Mouse (Mus musculus) MEL (cell line): ENCODE measurements around the gene Fam184b. TPM values are rescaled to one million over a fixed set of nuclear protein-coding genes. Genes with fewer than 3 reads are reported as not detected.

Source experiments
- DNase-seq: peaks from one replicate; pipeline ENCODE4 v3.0.0; 2011; ENCODE audit warnings: low read depth, low spot score
- H3K27ac ChIP-seq: 2 replicates; pipeline ENCODE4 v1.5.1; 2012; ENCODE audit warnings: low read depth, mild to moderate bottlenecking, control low read depth, low read length, moderate library complexity; ENCODE audit not compliant: control insufficient read depth
- H3K27me3 ChIP-seq, 2 experiments: fragments of 150-350 bp in 1 of 2; sonication (generic) in 1 of 2; 2 replicates each; pipeline ENCODE4 v1.6.1; 2012; ENCODE audit warnings: low read length in 2 of 2, mild to moderate bottlenecking in 2 of 2, improper control_type of control experiment in 1 of 2, moderate library complexity in 1 of 2; ENCODE audit not compliant: insufficient read depth in 2 of 2, control insufficient read depth in 1 of 2
- H3K36me3 ChIP-seq, 2 experiments: 2 replicates each; pipeline ENCODE4 v1.6.1; 2012 to 2014; ENCODE audit warnings: low read length in 2 of 2, improper control_type of control experiment in 1 of 2, inconsistent platforms in 1 of 2, mild to moderate bottlenecking in 1 of 2; ENCODE audit not compliant: insufficient read depth in 2 of 2, control insufficient read depth in 1 of 2
- H3K4me1 ChIP-seq, 2 experiments: fragments of 150-350 bp in 1 of 2; sonication (generic) in 1 of 2; 2 replicates each; pipeline ENCODE4 v1.6.1; 2012; ENCODE audit warnings: low read length in 2 of 2, improper control_type of control experiment in 1 of 2, mild to moderate bottlenecking in 1 of 2; ENCODE audit not compliant: insufficient read depth in 2 of 2, control insufficient read depth in 1 of 2
- H3K4me3 ChIP-seq, 2 experiments: fragments of 150-350 bp in 1 of 2; sonication (generic) in 1 of 2; 2 replicates each; pipeline ENCODE4 v1.5.1; 2012; ENCODE audit warnings: low read depth in 2 of 2, low read length in 2 of 2, mild to moderate bottlenecking in 2 of 2, moderate library complexity in 2 of 2, control low read depth in 1 of 2, improper control_type of control experiment in 1 of 2; ENCODE audit not compliant: control insufficient read depth in 1 of 2, insufficient read depth in 1 of 2
- H3K79me2 ChIP-seq: 2 replicates; pipeline ENCODE4 v1.6.1; 2012; ENCODE audit warnings: mild to moderate bottlenecking, low read length, moderate library complexity; ENCODE audit not compliant: control insufficient read depth, poor library complexity, insufficient read depth
- H3K9ac ChIP-seq: 2 replicates; pipeline ENCODE4 v1.6.1; 2012; ENCODE audit warnings: low read depth, mild to moderate bottlenecking, control low read depth, low read length, moderate library complexity; ENCODE audit not compliant: control insufficient read depth, poor library complexity, severe bottlenecking
- H3K9me3 ChIP-seq: fragments of 150-350 bp; sonication (generic); replicated peaks from 2 replicates; pipeline ENCODE4 v1.6.1; 2012; ENCODE audit warnings: mild to moderate bottlenecking, low read length, improper control_type of control experiment, moderate library complexity; ENCODE audit not compliant: insufficient read depth
- BHLHE40 ChIP-seq: IDR thresholded peaks from 2 replicates; pipeline ENCODE4 v1.6.1; 2012; ENCODE audit warnings: low read depth, mild to moderate bottlenecking, inconsistent platforms, low read length, improper control_type of control experiment, borderline replicate concordance
- CHD1 ChIP-seq: IDR thresholded peaks from 2 replicates; pipeline ENCODE4 v1.6.1; 2012; ENCODE audit warnings: low read depth, mild to moderate bottlenecking, inconsistent platforms, low read length, improper control_type of control experiment
- CHD2 ChIP-seq: IDR thresholded peaks from 2 replicates; pipeline ENCODE4 v1.6.1; 2011; ENCODE audit warnings: low read length, improper control_type of control experiment
- CTCF ChIP-seq, 3 experiments: IDR thresholded peaks in 2 of 3; conservative IDR thresholded peaks in 1 of 3; 2 replicates each; pipeline ENCODE4 v1.5.1; 2011 to 2012; ENCODE audit warnings: low read length in 3 of 3, low read depth in 2 of 3, mild to moderate bottlenecking in 2 of 3, improper control_type of control experiment in 1 of 3, inconsistent platforms in 1 of 3, mixed read lengths in 1 of 3, moderate library complexity in 1 of 3; ENCODE audit not compliant: control insufficient read depth in 1 of 3, insufficient read depth in 1 of 3, poor library complexity in 1 of 3, severe bottlenecking in 1 of 3
- E2F4 ChIP-seq: IDR thresholded peaks from 2 replicates; pipeline ENCODE4 v1.6.1; 2011; ENCODE audit warnings: low read depth, low read length, improper control_type of control experiment, borderline replicate concordance
- EP300 ChIP-seq, 2 experiments: IDR thresholded peaks; 2 replicates each; pipeline ENCODE4 v1.6.1; 2011; ENCODE audit warnings: improper control_type of control experiment in 2 of 2, low read length in 2 of 2, low read depth in 1 of 2, mild to moderate bottlenecking in 1 of 2
- GATA1 ChIP-seq: IDR thresholded peaks from 2 replicates; pipeline ENCODE4 v1.6.1; 2011; ENCODE audit warnings: low read depth, low read length, improper control_type of control experiment
- HCFC1 ChIP-seq: IDR thresholded peaks from 2 replicates; pipeline ENCODE4 v1.6.1; 2012; ENCODE audit warnings: low read depth, mild to moderate bottlenecking, inconsistent platforms, low read length, improper control_type of control experiment, moderate library complexity
- JUND ChIP-seq: IDR thresholded peaks from 2 replicates; pipeline ENCODE4 v1.6.1; 2011; ENCODE audit warnings: low read depth, mild to moderate bottlenecking, improper control_type of control experiment, low read length
- KAT2A ChIP-seq: conservative IDR thresholded peaks from 2 replicates; pipeline ENCODE4 v1.6.1; 2012; ENCODE audit warnings: low read depth, low read length, improper control_type of control experiment, inconsistent platforms
- MAX ChIP-seq: IDR thresholded peaks from 2 replicates; pipeline ENCODE4 v1.6.1; 2011; ENCODE audit warnings: low read length, improper control_type of control experiment
- MYB ChIP-seq: IDR thresholded peaks from 2 replicates; pipeline ENCODE4 v1.6.1; 2011; ENCODE audit warnings: mild to moderate bottlenecking, low read depth, low read length, improper control_type of control experiment
- MYC ChIP-seq: IDR thresholded peaks from 2 replicates; pipeline ENCODE4 v1.6.1; 2011; ENCODE audit warnings: low read depth, mild to moderate bottlenecking, low read length, improper control_type of control experiment, moderate library complexity
- NELFE ChIP-seq: IDR thresholded peaks from 2 replicates; pipeline ENCODE4 v1.6.1; 2011; ENCODE audit warnings: low read depth, low read length, improper control_type of control experiment
- NRF1 ChIP-seq: IDR thresholded peaks from 2 replicates; pipeline ENCODE4 v1.6.1; 2014; ENCODE audit warnings: low read depth, mild to moderate bottlenecking, inconsistent platforms, low read length, improper control_type of control experiment, moderate library complexity; ENCODE audit not compliant: poor library complexity, insufficient read depth, severe bottlenecking
- POLR2AphosphoS2 ChIP-seq: IDR thresholded peaks from 2 replicates; pipeline ENCODE4 v1.6.1; 2011; ENCODE audit warnings: low read length, improper control_type of control experiment
- POLR2AphosphoS5 ChIP-seq: IDR thresholded peaks from 2 replicates; pipeline ENCODE4 v1.6.1; 2012; ENCODE audit warnings: low read depth, borderline replicate concordance, mild to moderate bottlenecking, inconsistent platforms, low read length, moderate library complexity, mixed read lengths
- RAD21 ChIP-seq: IDR thresholded peaks from 2 replicates; pipeline ENCODE4 v1.6.1; 2011; ENCODE audit warnings: mild to moderate bottlenecking, low read depth, low read length, improper control_type of control experiment
- RCOR1 ChIP-seq: IDR thresholded peaks from 2 replicates; pipeline ENCODE4 v1.6.1; 2012; ENCODE audit warnings: low read depth, mild to moderate bottlenecking, inconsistent platforms, low read length, improper control_type of control experiment
- SIN3A ChIP-seq: IDR thresholded peaks from 2 replicates; pipeline ENCODE4 v1.6.1; 2012; ENCODE audit warnings: low read length, improper control_type of control experiment, inconsistent platforms
- TAL1 ChIP-seq: IDR thresholded peaks from 2 replicates; pipeline ENCODE4 v1.6.1; 2012; ENCODE audit warnings: mild to moderate bottlenecking, inconsistent platforms, low read length, moderate library complexity, mixed read lengths
- TBP ChIP-seq: IDR thresholded peaks from 2 replicates; pipeline ENCODE4 v1.8.0; 2011; ENCODE audit warnings: low read depth, low read length, improper control_type of control experiment
- TCF12 ChIP-seq: IDR thresholded peaks from 2 replicates; pipeline ENCODE4 v1.6.1; 2014; ENCODE audit warnings: low read depth, mild to moderate bottlenecking, inconsistent platforms, low read length, improper control_type of control experiment, moderate library complexity
- UBTF ChIP-seq: IDR thresholded peaks from 2 replicates; pipeline ENCODE4 v1.6.1; 2012; ENCODE audit warnings: low read depth, mild to moderate bottlenecking, inconsistent platforms, low read length, improper control_type of control experiment, moderate library complexity, borderline replicate concordance; ENCODE audit not compliant: insufficient read depth
- USF1 ChIP-seq: IDR thresholded peaks from 2 replicates; pipeline ENCODE4 v1.6.1; 2014; ENCODE audit warnings: low read depth, mild to moderate bottlenecking, inconsistent platforms, low read length, improper control_type of control experiment, moderate library complexity
- ZC3H11A ChIP-seq: IDR thresholded peaks from 2 replicates; pipeline ENCODE4 v1.6.1; 2012; ENCODE audit warnings: low read depth, mild to moderate bottlenecking, inconsistent platforms, low read length, improper control_type of control experiment
- ZKSCAN1 ChIP-seq: IDR thresholded peaks from 2 replicates; pipeline ENCODE4 v1.6.1; 2012; ENCODE audit warnings: low read depth, mild to moderate bottlenecking, inconsistent platforms, low read length, improper control_type of control experiment, moderate library complexity
- polyA plus RNA-seq, 2 experiments: library from polyadenylated mRNA; stranded (reverse) in 1 of 2; unstranded in 1 of 2; fragments of >175 nt in 1 of 2; fragments of >200 nt in 1 of 2; gene quantifications; 2 replicates each; pipeline versions ENCODE4 v1.2.1 to v1.2.4; 2012; ENCODE audit warnings: low replicate concordance in 2 of 2, low read depth in 1 of 2; ENCODE audit not compliant: insufficient read length in 2 of 2, insufficient read depth in 1 of 2, missing spikeins in 1 of 2
- total RNA-seq: library from RNA; depleted of rRNA; stranded (reverse); fragments of 300-350 nt; gene quantifications from 2 replicates; pipeline ENCODE4 v1.2.3, GENCODE M21; 2012

The Fam184b gene
- total and polyA plus RNA-seq, 3 experiments, result under 0.01 to 0.06 TPM; not detected in 1

- no peak for TF ChIP-seq RCOR1
- no peak for TF ChIP-seq TBP
- no peak for TF ChIP-seq RAD21
- no peak for TF ChIP-seq USF1
- TF ChIP-seq NELFE, result no peak
- no peak for TF ChIP-seq CHD1
- no peak for TF ChIP-seq NRF1
- TF ChIP-seq ZC3H11A, result no peak
- TF ChIP-seq POLR2AphosphoS5, result no peak
- TF ChIP-seq MYC, result no peak
- no peak for TF ChIP-seq HCFC1
- no peak for TF ChIP-seq KAT2A
- TF ChIP-seq CHD2, result no peak
- no peak for TF ChIP-seq E2F4
- TF ChIP-seq POLR2AphosphoS2, result no peak
- TF ChIP-seq ZKSCAN1, result no peak
- TF ChIP-seq MYB, result no peak
- TF ChIP-seq JUND, result no peak
- no peak for DNase-seq
- Histone ChIP-seq H3K27ac (no peak overlapping the region), H3K4me3 (no peak overlapping the region), H3K27me3 (peaks cover 6 to 14% of the 10 kb centered on the region in 2 experiments), H3K9me3 (no peaks in the 10 kb centered on the region), H3K9ac (no peak overlapping the region), H3K79me2 (no peaks in the 10 kb centered on the region), H3K36me3 (no peaks in the 10 kb centered on the region), H3K4me1 (no peaks in the 10 kb centered on the region)
These were observed 158.3 kb downstream of the Fam184b start for GRCm38 (mm10) chr5:45481125-45481524.

- H3K4me3 ChIP-seq, result no peak overlapping the region
- H3K9me3 ChIP-seq, result no peaks in the 10 kb centered on the region
- H3K36me3 ChIP-seq, result no peaks in the 10 kb centered on the region
- H3K27ac ChIP-seq, result no peak overlapping the region
- peaks cover 6 to 14% of the 10 kb centered on the region in 2 experiments for H3K27me3 ChIP-seq
- no peaks in the 10 kb centered on the region for H3K79me2 ChIP-seq
- TF ChIP-seq MYB (no peak), SIN3A (no peak), JUND (no peak), TAL1 (no peak), POLR2AphosphoS2 (no peak), NRF1 (no peak), ZKSCAN1 (no peak), GATA1 (no peak), TCF12 (no peak), CTCF (IDR thresholded peaks at IDR 0.05 in 2 of 3, conservative IDR thresholded peaks at IDR 0.05 in 1 of 3; ENCODE audit: control insufficient read depth in 1 of 3, insufficient read depth in 1 of 3, low read depth in 2 of 3, low read length in 3 of 3, poor library complexity in 1 of 3, severe bottlenecking in 1 of 3) (no peak), UBTF (no peak), TBP (no peak), MAX (no peak), BHLHE40 (no peak), E2F4 (no peak), EP300 (IDR thresholded peaks at IDR 0.05; ENCODE audit: low read depth in 1 of 2, low read length in 2 of 2) (no peak)
- no peaks in the 10 kb centered on the region for H3K4me1 ChIP-seq
- DNase-seq, result no peak
- no peak overlapping the region for H3K9ac ChIP-seq
These were observed 159.3 kb downstream of the Fam184b start for GRCm38 (mm10) chr5:45480066-45480465.
